Mouse (Mus musculus): ENCODE data around the gene Efl1. TPM values are rescaled to one million over a fixed set of nuclear protein-coding genes. Genes with fewer than 3 reads are reported as not detected.
A peak's percentile ranks its signal among the peaks of the same experiment; 100 is the strongest.
"Not testable (repeated sequence)": the region's sequence is repeated elsewhere in the genome, so short reads cannot be mapped to it uniquely, and the experiment has no call there.

Gene Efl1
- polyA plus RNA-seq, 1 experiment from 2014 or later, result 28.1 TPM

- Histone ChIP-seq H3K36me3 (no peaks in the 10 kb centered on the region), H3K9me3 (no peaks in the 10 kb centered on the region), H3K27me3 (replicated peaks) (no peaks in the 10 kb centered on the region), H3K4me3 (replicated peaks) (no peak overlapping the region), H3K27ac (no peak overlapping the region), H3K4me1 (replicated peaks) (0 out of 2 replicates have a peak, but pooled peaks cover 2% of the 10 kb centered on the region), H3K4me2 (replicated peaks) (no peak overlapping the region), H3K9ac (no peak overlapping the region)
- 35% methylated on average over 7 of the region's 7 CpGs for WGBS
- no peak for ATAC-seq
Measured at GRCm38 (mm10) chr7:82720906-82721305, 72.5 kb downstream of the Efl1 start.

GRCm38 (mm10) chr7:82722486-82723123, 74.2 kb downstream of the Efl1 start:
- H3K27me3 ChIP-seq (replicated peaks), result no peaks in the 10 kb centered on the region
- H3K4me3 ChIP-seq (replicated peaks), result no peak overlapping the region
- ATAC-seq, result no peak
- H3K27ac ChIP-seq, result no peak overlapping the region
- H3K36me3 ChIP-seq, result no peaks in the 10 kb centered on the region
- H3K9me3 ChIP-seq, result no peaks in the 10 kb centered on the region
- H3K9ac ChIP-seq, result no peak overlapping the region
- H3K4me2 ChIP-seq (replicated peaks), result no peak overlapping the region
- H3K4me1 ChIP-seq (replicated peaks), result 0 out of 2 replicates have a peak, but pooled peaks cover 2% of the 10 kb centered on the region
- WGBS, result 85% methylated on average over 7 of the region's 7 CpGs

- Histone ChIP-seq H3K27ac (no peak overlapping the region), H3K36me3 (no peaks in the 10 kb centered on the region), H3K4me3 (replicated peaks) (no peak overlapping the region), H3K9me3 (no peaks in the 10 kb centered on the region), H3K4me2 (replicated peaks) (no peak overlapping the region), H3K27me3 (replicated peaks) (no peaks in the 10 kb centered on the region), H3K4me1 (replicated peaks) (0 out of 2 replicates have a peak, but pooled peaks cover 2% of the 10 kb centered on the region), H3K9ac (no peak overlapping the region)
- ATAC-seq, result no peak
- 73% methylated on average over 7 of the region's 7 CpGs for WGBS
Measured at GRCm38 (mm10) chr7:82723151-82723871, 74.9 kb downstream of the Efl1 start.

GRCm38 (mm10) chr7:82724491-82724890, 76.1 kb downstream of the Efl1 start:
- no peak for ATAC-seq
- no peak overlapping the region for H3K4me3 ChIP-seq (replicated peaks)
- 75% methylated on average over 3 of the region's 3 CpGs for WGBS

GRCm38 (mm10) chr7:82725006-82725636, 76.7 kb downstream of the Efl1 start:
- no peak overlapping the region for H3K27ac ChIP-seq
- H3K4me3 ChIP-seq (replicated peaks), result no peak overlapping the region
- no peaks in the 10 kb centered on the region for H3K27me3 ChIP-seq (replicated peaks)
- no peaks in the 10 kb centered on the region for H3K9me3 ChIP-seq
- 63% methylated on average over 5 of the region's 5 CpGs for WGBS
- H3K36me3 ChIP-seq, result no peaks in the 10 kb centered on the region
- H3K9ac ChIP-seq, result no peak overlapping the region
- no peak overlapping the region for H3K4me2 ChIP-seq (replicated peaks)
- ATAC-seq, result no peak
- H3K4me1 ChIP-seq (replicated peaks), result 0 out of 2 replicates have a peak, but pooled peaks cover 2% of the 10 kb centered on the region

More at GRCm38 (mm10) chr7:82724491-82724890, 76.1 kb downstream of the Efl1 start:
- H3K9ac ChIP-seq, result no peak overlapping the region
- no peak overlapping the region for H3K4me2 ChIP-seq (replicated peaks)
- H3K27me3 ChIP-seq (replicated peaks), result no peaks in the 10 kb centered on the region
- H3K4me1 ChIP-seq (replicated peaks), result 0 out of 2 replicates have a peak, but pooled peaks cover 2% of the 10 kb centered on the region
- no peak overlapping the region for H3K27ac ChIP-seq
- H3K36me3 ChIP-seq, result no peaks in the 10 kb centered on the region
- no peaks in the 10 kb centered on the region for H3K9me3 ChIP-seq

GRCm38 (mm10) chr7:82725741-82726450, 77.5 kb downstream of the Efl1 start:
- Histone ChIP-seq H3K36me3 (no peaks in the 10 kb centered on the region), H3K27me3 (replicated peaks) (no peaks in the 10 kb centered on the region), H3K4me2 (replicated peaks) (no peak overlapping the region), H3K4me3 (replicated peaks) (no peak overlapping the region), H3K4me1 (replicated peaks) (0 out of 2 replicates have a peak, but pooled peaks cover 2% of the 10 kb centered on the region), H3K9me3 (no peaks in the 10 kb centered on the region), H3K9ac (no peak overlapping the region), H3K27ac (no peak overlapping the region)
- ATAC-seq, result no peak
- 70% methylated on average over 14 of the region's 14 CpGs for WGBS

GRCm38 (mm10) chr7:82727066-82727465, 78.7 kb downstream of the Efl1 start:
- H3K9me3 ChIP-seq, result no peaks in the 10 kb centered on the region
- H3K4me1 ChIP-seq (replicated peaks), result 0 out of 2 replicates have a peak, but pooled peaks cover 2% of the 10 kb centered on the region
- H3K4me3 ChIP-seq (replicated peaks), result no peak overlapping the region
- no peaks in the 10 kb centered on the region for H3K27me3 ChIP-seq (replicated peaks)
- 50% methylated on average over 5 of the region's 5 CpGs for WGBS
- H3K27ac ChIP-seq, result no peak overlapping the region
- no peak overlapping the region for H3K9ac ChIP-seq
- H3K36me3 ChIP-seq, result no peaks in the 10 kb centered on the region
- no peak overlapping the region for H3K4me2 ChIP-seq (replicated peaks)
- no peak for ATAC-seq

- H3K4me1 ChIP-seq (replicated peaks), result peaks cover 11% of the 10 kb centered on the region
- H3K9ac ChIP-seq; ATAC-seq; H3K9me3 ChIP-seq; H3K27me3 ChIP-seq (replicated peaks); H3K27ac ChIP-seq; H3K36me3 ChIP-seq; H3K4me2 ChIP-seq (replicated peaks); H3K4me3 ChIP-seq (replicated peaks): not testable (repeated sequence)
- 90% methylated on average over 7 of the region's 8 CpGs for WGBS
Measured at GRCm38 (mm10) chr7:82729009-82729408, 80.6 kb downstream of the Efl1 start.

GRCm38 (mm10) chr7:82733118-82733517, 84.7 kb downstream of the Efl1 start:
- peak; percentile 92 for ATAC-seq
- Histone ChIP-seq H3K36me3 (no peaks in the 10 kb centered on the region), H3K27me3 (replicated peaks) (no peaks in the 10 kb centered on the region), H3K4me1 (replicated peaks) (peaks cover 9% of the 10 kb centered on the region), H3K9ac (no peak overlapping the region), H3K9me3 (no peaks in the 10 kb centered on the region), H3K4me3 (replicated peaks) (no peak overlapping the region), H3K27ac (peak overlapping the region; percentile 13; the same call in 1 of the 2 replicates), H3K4me2 (replicated peaks) (no peak overlapping the region)
- WGBS, result 49% methylated on average over 5 of the region's 5 CpGs

- H3K4me1 ChIP-seq (replicated peaks), result peaks cover 9% of the 10 kb centered on the region
- H3K4me3 ChIP-seq (replicated peaks), result no peak overlapping the region
- H3K36me3 ChIP-seq, result no peaks in the 10 kb centered on the region
- ATAC-seq, result no peak
- 72% methylated on average over 6 of the region's 6 CpGs for WGBS
- H3K9ac ChIP-seq, result no peak overlapping the region
- H3K9me3 ChIP-seq, result no peaks in the 10 kb centered on the region
- H3K27ac ChIP-seq, result no peak overlapping the region
- no peak overlapping the region for H3K4me2 ChIP-seq (replicated peaks)
- H3K27me3 ChIP-seq (replicated peaks), result no peaks in the 10 kb centered on the region
Measured at GRCm38 (mm10) chr7:82733995-82734394, 85.6 kb downstream of the Efl1 start.

GRCm38 (mm10) chr7:82734748-82735600, 86.6 kb downstream of the Efl1 start:
- Histone ChIP-seq H3K9ac (no peak overlapping the region), H3K4me2 (replicated peaks) (no peak overlapping the region), H3K4me1 (replicated peaks) (peaks cover 9% of the 10 kb centered on the region), H3K9me3 (no peaks in the 10 kb centered on the region), H3K27ac (no peak overlapping the region), H3K4me3 (replicated peaks) (no peak overlapping the region), H3K27me3 (replicated peaks) (no peaks in the 10 kb centered on the region), H3K36me3 (no peaks in the 10 kb centered on the region)
- 86% methylated on average over 3 of the region's 3 CpGs for WGBS
- ATAC-seq, result no peak
